9 mouse cellular contexts compared by ENCODE assay signal in the genomic region with DNA sequence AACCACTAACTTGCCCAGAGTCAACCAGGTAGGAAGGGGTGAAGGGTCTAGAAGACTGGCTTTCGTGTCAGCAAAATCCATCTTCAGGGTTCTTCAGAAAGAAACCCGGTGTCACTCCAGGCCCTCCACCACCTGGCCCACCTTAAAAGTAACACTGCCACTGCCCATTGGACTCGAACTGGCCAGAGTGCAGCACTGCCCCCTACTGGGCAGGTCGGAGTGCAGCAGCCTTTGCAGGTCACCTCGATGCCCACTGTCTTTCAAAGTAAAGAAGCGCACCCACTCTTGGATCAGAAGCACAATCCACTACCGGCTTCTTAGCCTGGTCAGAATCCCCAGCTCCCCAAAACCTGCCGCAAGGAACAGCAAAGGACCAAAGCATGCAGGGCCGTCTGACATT.
A peak's percentile ranks its signal among the peaks of the same experiment; 100 is the strongest.
DNase-seq lines count a peak whose midpoint lies in the region; ATAC-seq and TF ChIP-seq lines count a peak whose summit lies in the region.
"Had no signal": no experiment of that assay in that cellular context is flagged by ENCODE, and none has a peak within 500 bp of the region (broad histone marks: within the 10 kb centered on the region; RNA-seq: fewer than 3 reads in every experiment).

No protein-coding gene starts in this region.

- no peak overlapping the region for H3K4me3 ChIP-seq in liver, adult 2 months (ENCODE audit: insufficient read depth, low read depth, low read length)
- no peak overlapping the region for H3K4me3 ChIP-seq in liver, embryonic 11.5 days (ENCODE audit: low read depth, low read length)
- H3K4me3 ChIP-seq: embryonic facial prominence, embryonic 15.5 days had no signal

- WGBS in liver, adult 2 months = 70% methylated on average over 9 of the region's 9 CpGs
- WGBS in liver, embryonic 11.5 days = 68% methylated on average over 9 of the region's 9 CpGs

- no peak for ATAC-seq in liver, embryonic 11.5 days (replicated peaks; ENCODE audit: low FRiP score)

- no peak for DNase-seq in liver, adult 2 months (ENCODE audit: extremely low read depth, low read depth, low spot score)
- no peak for DNase-seq in liver, embryonic 11.5 days (ENCODE audit: low spot score)
- DNase-seq in ZHBTc4 (ENCODE audit: low read depth, low spot score) = peak; percentile 53
- peak; percentile 73 to 75 for DNase-seq in cerebellum, postnatal 36 days
- DNase-seq in spleen, postnatal 36 days (ENCODE audit: low spot score in 2 of 2) = peak; percentile 37 to 40
- no peak for DNase-seq in gastrocnemius, postnatal 10 days
- DNase-seq in right cerebral cortex, adult 18-20 months = no peak
- no peak for DNase-seq in kidney, postnatal 14 days

- H3K36me3 ChIP-seq in liver, adult 2 months (ENCODE audit: control insufficient read depth, insufficient read depth, low read length) = no peaks in the 10 kb centered on the region
- H3K36me3 ChIP-seq in liver, embryonic 11.5 days (ENCODE audit: control insufficient read depth, insufficient read depth, low read length) = no peaks in the 10 kb centered on the region

- no peak overlapping the region for H3K4me2 ChIP-seq in liver, embryonic 11.5 days
- H3K4me2 ChIP-seq: embryonic facial prominence, embryonic 15.5 days had no signal

- H3K79me2 ChIP-seq in liver, adult 2 months (ENCODE audit: control insufficient read depth, insufficient read depth, low read length) = no peaks in the 10 kb centered on the region

- H3K4me1 ChIP-seq in liver, adult 2 months (ENCODE audit: control insufficient read depth, insufficient read depth, low read length) = no peaks in the 10 kb centered on the region
- H3K4me1 ChIP-seq in liver, embryonic 11.5 days (replicated peaks; ENCODE audit: control insufficient read depth, insufficient read depth, low read length) = no peaks in the 10 kb centered on the region

- no peaks in the 10 kb centered on the region for H3K27me3 ChIP-seq in liver, adult 2 months (ENCODE audit: control insufficient read depth, insufficient read depth, low read length)
- H3K27me3 ChIP-seq in liver, embryonic 11.5 days (replicated peaks; ENCODE audit: control insufficient read depth, insufficient read depth, low read length) = no peaks in the 10 kb centered on the region
- H3K27me3 ChIP-seq: embryonic facial prominence, embryonic 15.5 days had no signal

- no peaks in the 10 kb centered on the region for H3K9me3 ChIP-seq in liver, embryonic 11.5 days (ENCODE audit: control insufficient read depth, low read length)
- H3K9me3 ChIP-seq: embryonic facial prominence, embryonic 15.5 days had no signal

- H3K27ac ChIP-seq in liver, adult 2 months (replicated peaks; ENCODE audit: insufficient read depth, low read depth, low read length) = no peak overlapping the region
- H3K27ac ChIP-seq in liver, embryonic 11.5 days (ENCODE audit: low read depth, low read length) = no peak overlapping the region
- H3K27ac ChIP-seq: embryonic facial prominence, embryonic 15.5 days had no signal

- no peak for TF ChIP-seq POLR2A in liver, adult 2 months (IDR thresholded peaks at IDR 0.05; ENCODE audit: extremely low read depth, insufficient read depth, low read length)

- H3K9ac ChIP-seq in liver, adult 2 months (ENCODE audit: low read depth, low read length) = no peak overlapping the region
- no peak overlapping the region for H3K9ac ChIP-seq in liver, embryonic 11.5 days (ENCODE audit: low read depth, low read length)
- H3K9ac ChIP-seq: embryonic facial prominence, embryonic 15.5 days had no signal

- peak; percentile 61 for TF ChIP-seq CTCF in liver, adult 2 months (IDR thresholded peaks at IDR 0.05; ENCODE audit: low read depth, low read length)

Comparison
In these comparisons a context has a peak if more than half of its experiments do, and no peak if none do; other contexts are left out.
1. DNase-seq: peak in ZHBTc4 (single experiment), cerebellum, postnatal 36 days (2 of 2) and spleen, postnatal 36 days (2 of 2); none in liver, adult 2 months (single experiment), liver, embryonic 11.5 days (single experiment), gastrocnemius, postnatal 10 days (single experiment), right cerebral cortex, adult 18-20 months (single experiment) and kidney, postnatal 14 days (single experiment).